Mouse (Mus musculus) liver, embryonic 12.5 days (tissue): ENCODE results near the gene Mapkap1. TPM values are rescaled to one million over a fixed set of nuclear protein-coding genes. Genes with fewer than 3 reads are reported as not detected.

Experiments used
- ATAC-seq: fragments of 200-750 bp; cut with Nextera tagmentation; 2 replicates; pipeline ENCODE4 v1.8.0; 2017; ENCODE audit warnings: moderate number of reproducible peaks, mild to moderate bottlenecking, moderate library complexity
- H3K27ac ChIP-seq: fragments of 300-500 bp; sonication (generic); 2 replicates; pipeline ENCODE4 v1.5.1; 2016; ENCODE audit warnings: mild to moderate bottlenecking
- H3K27me3 ChIP-seq: fragments of 300-500 bp; sonication (generic); replicated peaks from 2 replicates; pipeline ENCODE4 v1.6.1; 2016; ENCODE audit warnings: mild to moderate bottlenecking, moderate library complexity
- H3K36me3 ChIP-seq: fragments of 300-500 bp; sonication (generic); 2 replicates; pipeline ENCODE4 v1.6.1; 2016; ENCODE audit warnings: mild to moderate bottlenecking, moderate library complexity
- H3K4me1 ChIP-seq: fragments of 300-500 bp; sonication (generic); 2 replicates; pipeline ENCODE4 v1.6.1; 2016
- H3K4me2 ChIP-seq: fragments of 300-500 bp; sonication (generic); 2 replicates; pipeline ENCODE4 v1.6.1; 2016; ENCODE audit warnings: mild to moderate bottlenecking, moderate library complexity
- H3K4me3 ChIP-seq: fragments of 300-500 bp; sonication (generic); 2 replicates; pipeline ENCODE4 v1.5.1; 2016; ENCODE audit warnings: mild to moderate bottlenecking, moderate library complexity
- H3K9ac ChIP-seq: fragments of 300-500 bp; sonication (generic); 2 replicates; pipeline ENCODE4 v1.6.1; 2016; ENCODE audit warnings: mild to moderate bottlenecking, moderate library complexity
- H3K9me3 ChIP-seq: fragments of 300-500 bp; sonication (generic); replicated peaks from 2 replicates; pipeline ENCODE4 v1.6.1; 2016; ENCODE audit warnings: mild to moderate bottlenecking, moderate library complexity
- WGBS: fragments of 180-500 bp; shearing (Covaris S2); methylation state at CpG from one replicate; pipeline ENCODE4 v1.1.7; 2016; ENCODE audit not compliant: insufficient replicate concordance; 5-methylcytosine and 5-hydroxymethylcytosine counted together
- polyA plus RNA-seq: library from polyadenylated mRNA; unstranded; fragments of >200 nt; fragmentation: Nextera tagmentation; extraction: Ambion mirVana; gene quantifications from 2 replicates; pipeline ENCODE4 v1.2.1, GENCODE M21; 2016

Mapkap1 gene
- polyA plus RNA-seq, 1 experiment from 2014 or later: 52.8 TPM

GRCm38 (mm10) chr2:34646541-34646865 is 239.9 kb downstream of the Mapkap1 start:
- H3K4me3 ChIP-seq: peak overlapping the region; percentile 62
- no peak overlapping the region; the same call in 1 of the 2 replicates for H3K9ac ChIP-seq
- peaks cover 25% of the 10 kb centered on the region for H3K4me1 ChIP-seq
- H3K9me3 ChIP-seq: no peaks in the 10 kb centered on the region
- no peaks in the 10 kb centered on the region for H3K36me3 ChIP-seq
- WGBS: 10% methylated on average over 5 of the region's 5 CpGs
- peak overlapping the region; percentile 78 for H3K4me2 ChIP-seq
- no peak overlapping the region for H3K27ac ChIP-seq
- H3K27me3 ChIP-seq: no peaks in the 10 kb centered on the region; the same call in 1 of the 2 replicates
- ATAC-seq: no peak

GRCm38 (mm10) chr2:34647410-34647809 is 240.8 kb downstream of the Mapkap1 start:
- H3K27me3 ChIP-seq: no peaks in the 10 kb centered on the region; the same call in 1 of the 2 replicates
- no peaks in the 10 kb centered on the region for H3K9me3 ChIP-seq
- H3K4me2 ChIP-seq: no peak overlapping the region
- no peak overlapping the region for H3K27ac ChIP-seq
- H3K4me1 ChIP-seq: peaks cover 25% of the 10 kb centered on the region
- H3K4me3 ChIP-seq: no peak overlapping the region
- H3K9ac ChIP-seq: no peak overlapping the region
- ATAC-seq: no peak
- 70% methylated on average over 11 of the region's 11 CpGs for WGBS
- H3K36me3 ChIP-seq: no peaks in the 10 kb centered on the region

GRCm38 (mm10) chr2:34667820-34668219 is 261.2 kb downstream of the Mapkap1 start:
- 43% methylated on average over 10 of the region's 10 CpGs for WGBS
- Histone ChIP-seq H3K4me2 (no peak overlapping the region), H3K27me3 (peaks cover 37% of the 10 kb centered on the region), H3K4me3 (no peak overlapping the region), H3K27ac (no peak overlapping the region), H3K4me1 (peaks cover 18% of the 10 kb centered on the region), H3K9me3 (no peaks in the 10 kb centered on the region), H3K36me3 (no peaks in the 10 kb centered on the region), H3K9ac (no peak overlapping the region)
- ATAC-seq: no peak

GRCm38 (mm10) chr2:34668440-34669191 is 262.0 kb downstream of the Mapkap1 start:
- Histone ChIP-seq H3K27ac (no peak overlapping the region), H3K4me3 (no peak overlapping the region), H3K27me3 (peaks cover 37% of the 10 kb centered on the region), H3K9ac (no peak overlapping the region), H3K4me2 (no peak overlapping the region), H3K9me3 (no peaks in the 10 kb centered on the region), H3K4me1 (peaks cover 18% of the 10 kb centered on the region), H3K36me3 (peaks cover 4% of the 10 kb centered on the region; the same call in 1 of the 2 replicates)
- 33% methylated on average over 17 of the region's 17 CpGs for WGBS
- ATAC-seq: no peak

- Histone ChIP-seq H3K4me2 (no peak overlapping the region), H3K36me3 (peaks cover 10% of the 10 kb centered on the region), H3K9me3 (no peaks in the 10 kb centered on the region), H3K4me3 (no peak overlapping the region), H3K27me3 (peaks cover 37% of the 10 kb centered on the region), H3K4me1 (peaks cover 18% of the 10 kb centered on the region), H3K9ac (no peak overlapping the region), H3K27ac (no peak overlapping the region)
- 51% methylated on average over 8 of the region's 8 CpGs for whole genome bisulfite sequencing
- no peak for ATAC-seq
These were observed 262.7 kb downstream of the Mapkap1 start for GRCm38 (mm10) chr2:34669203-34669746.

- 66% methylated on average over 6 of the region's 6 CpGs for WGBS
- H3K36me3 ChIP-seq: peaks cover 19% of the 10 kb centered on the region
These were observed 263.9 kb downstream of the Mapkap1 start for GRCm38 (mm10) chr2:34670470-34670869.

GRCm38 (mm10) chr2:34671385-34672026 is 264.9 kb downstream of the Mapkap1 start:
- Histone ChIP-seq H3K4me2 (peak overlapping the region; percentile 74), H3K36me3 (peaks cover 30% of the 10 kb centered on the region), H3K4me1 (peaks cover 18% of the 10 kb centered on the region), H3K27me3 (peaks cover 37% of the 10 kb centered on the region), H3K9me3 (no peaks in the 10 kb centered on the region), H3K4me3 (peak overlapping the region; percentile 52), H3K27ac (no peak overlapping the region), H3K9ac (peak overlapping the region; percentile 44)
- 25% methylated on average over 31 of the region's 31 CpGs for WGBS
- peak; percentile 66 for ATAC-seq

More at GRCm38 (mm10) chr2:34670470-34670869, 263.9 kb downstream of the Mapkap1 start:
- H3K4me3 ChIP-seq: no peak overlapping the region
- no peak for ATAC-seq
- no peak overlapping the region for H3K4me2 ChIP-seq
- H3K4me1 ChIP-seq: peaks cover 18% of the 10 kb centered on the region
- H3K27me3 ChIP-seq: peaks cover 37% of the 10 kb centered on the region
- H3K9me3 ChIP-seq: no peaks in the 10 kb centered on the region
- H3K27ac ChIP-seq: no peak overlapping the region
- no peak overlapping the region for H3K9ac ChIP-seq

- H3K4me2 ChIP-seq: no peak overlapping the region
- peaks cover 16% of the 10 kb centered on the region for H3K27me3 ChIP-seq
- H3K4me1 ChIP-seq: peaks cover 14% of the 10 kb centered on the region
- H3K9ac ChIP-seq: no peak overlapping the region
- H3K36me3 ChIP-seq: peaks cover 53% of the 10 kb centered on the region
- no peaks in the 10 kb centered on the region for H3K9me3 ChIP-seq
- no peak overlapping the region for H3K27ac ChIP-seq
- no peak for ATAC-seq
- WGBS: 85% methylated on average over 11 of the region's 11 CpGs
- no peak overlapping the region for H3K4me3 ChIP-seq
These were observed 267.3 kb downstream of the Mapkap1 start for GRCm38 (mm10) chr2:34673846-34674245.

Other genes with a start within 250 kb of the Mapkap1 start
- 12.0 and 14.4 TPM in 2 replicates for gene Pbx3, start 33.6 kb upstream of the Mapkap1 start, polyA plus RNA-seq